Mouse (Mus musculus) myocyte (in vitro differentiated cells): ENCODE data around the gene Galnt4.

ENCODE experiments used
- MAX ChIP-seq: IDR thresholded peaks from one replicate; pipeline ENCODE4 v1.6.1; 2011; ENCODE audit warnings: low read depth, mild to moderate bottlenecking, control low read depth
- POLR2A ChIP-seq: IDR thresholded peaks from one replicate; pipeline ENCODE4 v1.6.1; 2011; ENCODE audit warnings: low read depth, mild to moderate bottlenecking, control low read depth, moderate library complexity; ENCODE audit not compliant: insufficient read length
- USF1 ChIP-seq: IDR thresholded peaks from one replicate; pipeline ENCODE4 v1.6.1; 2011; ENCODE audit warnings: low read depth, mild to moderate bottlenecking, control low read depth, moderate library complexity

DNA sequence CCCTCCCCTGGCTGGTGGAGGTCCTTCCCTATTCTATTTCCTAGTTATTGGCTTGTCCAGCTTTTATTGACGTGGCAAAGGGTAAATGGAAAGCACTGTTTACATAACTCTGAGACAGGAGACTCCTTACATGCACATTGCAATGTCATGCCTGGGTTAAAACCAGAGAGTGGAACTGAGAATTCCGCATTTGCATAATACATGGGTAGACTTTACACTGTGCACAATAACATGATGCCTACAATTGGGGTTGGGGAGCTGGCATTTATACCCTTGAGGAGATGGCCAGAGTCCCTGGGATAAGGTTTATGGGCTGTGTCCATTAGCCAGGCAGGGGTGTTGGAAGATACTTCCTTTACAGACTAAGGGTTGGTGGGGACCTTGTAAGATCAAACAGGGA is 14.6 kb upstream of the Galnt4 start:
- TF ChIP-seq POLR2A (no peak), MAX (no peak), USF1 (no peak)
